Mouse (Mus musculus): ENCODE data around the gene Abhd6.

Gene Abhd6

GRCm38 (mm10) chr14:8063835-8064785, 61.4 kb downstream of the Abhd6 start:
- DNase-seq: no peak

- peak; percentile 93 to 96 for DNase-seq
Observed at GRCm38 (mm10) chr14:8080165-8080679, 77.5 kb downstream of the Abhd6 start, which contains the start of gene Rpp14. Rpp14 (plus strand) TSS chr14:8080367.

- DNase-seq: no peak
Observed at GRCm38 (mm10) chr14:8080718-8081117, 78.0 kb downstream of the Abhd6 start.

GRCm38 (mm10) chr14:8082949-8083348, 80.2 kb downstream of the Abhd6 start:
- DNase-seq: no peak

GRCm38 (mm10) chr14:8089016-8089415, 86.3 kb downstream of the Abhd6 start:
- no peak for DNase-seq

GRCm38 (mm10) chr14:8092573-8092972, 89.9 kb downstream of the Abhd6 start:
- no peak for DNase-seq

- no peak for DNase-seq
Observed at GRCm38 (mm10) chr14:8093427-8093826, 90.7 kb downstream of the Abhd6 start.

GRCm38 (mm10) chr14:8094931-8095561, 92.3 kb downstream of the Abhd6 start:
- no peak for DNase-seq

- DNase-seq: peak; percentile 24 to 43
Observed at GRCm38 (mm10) chr14:8095562-8095950, 92.9 kb downstream of the Abhd6 start.

GRCm38 (mm10) chr14:8097978-8098686, 95.4 kb downstream of the Abhd6 start, which contains the start of gene Pxk:
Pxk (plus strand) TSS chr14:8098211.
- DNase-seq: peak; percentile 86 to 92

- no peak for DNase-seq
Observed at GRCm38 (mm10) chr14:8098687-8098995, 95.9 kb downstream of the Abhd6 start.

GRCm38 (mm10) chr14:8099561-8100021, 96.9 kb downstream of the Abhd6 start:
- no peak for DNase-seq

GRCm38 (mm10) chr14:8101886-8102285, 99.2 kb downstream of the Abhd6 start:
- DNase-seq: peak in 1 of 2 experiments; percentile 36

- peak; percentile 78 to 87 for DNase-seq
Observed at GRCm38 (mm10) chr14:8102676-8103075, 100.0 kb downstream of the Abhd6 start.

All from kidney, adult 8-10 months (tissue).